Mouse (Mus musculus) heart, adult 2 months (tissue): ENCODE measurements at regions not wholly inside any gene's neighbourhood (a gene's known extent, or its start where the extent isn't known, plus 50 kb on each side); places are given as distances from the start of the nearest gene placed in this dataset.

Experiments used
- EP300 ChIP-seq: fragments of 200-500 bp; IDR thresholded peaks from 2 replicates; pipeline ENCODE4 v1.6.1; 2011; ENCODE audit warnings: low read depth, low read length, control low read depth; ENCODE audit not compliant: insufficient read depth
- POLR2A ChIP-seq: fragments of 200-500 bp; IDR thresholded peaks from 2 replicates; pipeline ENCODE4 v1.6.1; 2011; ENCODE audit warnings: mild to moderate bottlenecking, low read depth, low read length, control low read depth; ENCODE audit not compliant: insufficient read depth

DNA sequence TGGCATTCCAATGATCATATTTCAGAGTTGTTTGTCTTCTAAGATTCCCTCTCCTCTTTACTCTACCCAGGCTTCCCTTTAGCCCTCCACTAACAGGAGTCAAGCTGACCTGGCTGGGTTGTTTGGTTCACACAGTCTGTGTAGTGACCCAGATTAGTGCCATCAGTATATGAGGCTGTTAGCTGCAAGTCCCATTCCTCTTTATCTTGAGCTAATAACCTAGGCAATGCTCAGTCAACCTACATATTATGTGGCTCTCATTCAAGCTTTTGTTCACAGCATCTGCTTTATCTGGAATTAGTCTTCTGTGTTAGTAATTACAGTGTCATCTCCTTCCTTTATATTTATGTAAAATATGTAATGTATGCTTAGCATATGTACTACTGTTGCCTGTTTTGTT, 490.1 kb upstream of the Syt1 start:
- TF ChIP-seq POLR2A = no peak
- no peak for TF ChIP-seq EP300
